Mouse (Mus musculus) heart, adult 2 months (tissue): ENCODE measurements around the gene Serpinf1. TPM values are rescaled to one million over a fixed set of nuclear protein-coding genes. Genes with fewer than 3 reads are reported as not detected.

Experiments used
- DNase-seq, 2 experiments: peaks; one replicate each; pipeline ENCODE4 v3.0.0; 2021
- H3K27ac ChIP-seq: fragments of 200-600 bp; 2 replicates; pipeline ENCODE4 v1.8.1; 2022
- H3K27me3 ChIP-seq: fragments of 200-500 bp; 2 replicates; pipeline ENCODE4 v1.6.1; 2012; ENCODE audit warnings: mild to moderate bottlenecking, low read length, inconsistent platforms, mixed read lengths; ENCODE audit not compliant: control insufficient read depth, insufficient read depth
- H3K36me3 ChIP-seq: fragments of 200-500 bp; 2 replicates; pipeline ENCODE4 v1.6.1; 2012; ENCODE audit warnings: low read length, inconsistent platforms; ENCODE audit not compliant: control insufficient read depth, insufficient read depth
- H3K4me1 ChIP-seq: fragments of 200-500 bp; 2 replicates; pipeline ENCODE4 v1.6.1; 2011; ENCODE audit warnings: low read length; ENCODE audit not compliant: control insufficient read depth, insufficient read depth
- H3K4me3 ChIP-seq: fragments of 200-600 bp; 2 replicates; pipeline ENCODE4 v1.8.1; 2022
- H3K79me2 ChIP-seq: fragments of 200-500 bp; replicated peaks from 2 replicates; pipeline ENCODE4 v1.6.1; 2012; ENCODE audit warnings: mild to moderate bottlenecking, inconsistent platforms, low read length, moderate library complexity, mixed read lengths; ENCODE audit not compliant: control insufficient read depth, insufficient read depth
- H3K9ac ChIP-seq: fragments of 200-500 bp; 2 replicates; pipeline ENCODE4 v1.6.1; 2012; ENCODE audit warnings: low read depth, mild to moderate bottlenecking, control low read depth, inconsistent platforms, low read length, mixed read lengths
- CTCF ChIP-seq: fragments of 200-600 bp; IDR thresholded peaks from 2 replicates; pipeline ENCODE4 v1.8.1; 2022; ENCODE audit warnings: antibody characterized with exemption, mild to moderate bottlenecking, moderate library complexity
- EP300 ChIP-seq: fragments of 200-500 bp; IDR thresholded peaks from 2 replicates; pipeline ENCODE4 v1.6.1; 2011; ENCODE audit warnings: low read depth, low read length, control low read depth; ENCODE audit not compliant: insufficient read depth
- POLR2A ChIP-seq: fragments of 200-500 bp; IDR thresholded peaks from 2 replicates; pipeline ENCODE4 v1.6.1; 2011; ENCODE audit warnings: mild to moderate bottlenecking, low read depth, low read length, control low read depth; ENCODE audit not compliant: insufficient read depth
- WGBS: fragments of 180-500 bp; shearing (Covaris S2); methylation state at CpG from one replicate; pipeline ENCODE4 v1.1.7; 2018; 5-methylcytosine and 5-hydroxymethylcytosine counted together
- intact Hi-C: fragments of 180-260 bp; cut with DNase I; formaldehyde crosslinking; loops from one replicate; pipeline ENCODE4 v1.15.1; 2025
- polyA plus RNA-seq: library from polyadenylated mRNA; depleted of rRNA; stranded (reverse); fragments of >200 nt; gene quantifications from 2 replicates; pipeline ENCODE4 v1.2.3, GENCODE M21; 2012
- total RNA-seq, 2 experiments: library from RNA; stranded (reverse); gene quantifications; 2 replicates each; pipeline ENCODE4 v1.2.3; 2021

The Serpinf1 gene
- total and polyA plus RNA-seq, 3 experiments, result 17.4 to 84.5 (median 28.5) TPM

GRCm38 (mm10) chr11:75449695-75450094 lies 27.2 kb upstream of the Serpinf1 start:
- peak in 1 of 2 experiments; percentile 17 for DNase-seq
- peaks cover 2% of the 10 kb centered on the region for H3K4me1 ChIP-seq
- TF ChIP-seq CTCF, result no peak
- no peak for TF ChIP-seq EP300
- TF ChIP-seq POLR2A, result no peak
- intact Hi-C loops, result no loop called here
- H3K27me3 ChIP-seq, result no peaks in the 10 kb centered on the region
- H3K79me2 ChIP-seq, result 0 out of 2 replicates have a peak, but pooled peaks cover 1% of the 10 kb centered on the region
- H3K36me3 ChIP-seq, result no peaks in the 10 kb centered on the region
- 69% methylated on average over 7 of the region's 7 CpGs for WGBS
- no peak overlapping the region for H3K4me3 ChIP-seq
- no peak overlapping the region for H3K9ac ChIP-seq
- H3K27ac ChIP-seq, result no peak overlapping the region

DNA sequence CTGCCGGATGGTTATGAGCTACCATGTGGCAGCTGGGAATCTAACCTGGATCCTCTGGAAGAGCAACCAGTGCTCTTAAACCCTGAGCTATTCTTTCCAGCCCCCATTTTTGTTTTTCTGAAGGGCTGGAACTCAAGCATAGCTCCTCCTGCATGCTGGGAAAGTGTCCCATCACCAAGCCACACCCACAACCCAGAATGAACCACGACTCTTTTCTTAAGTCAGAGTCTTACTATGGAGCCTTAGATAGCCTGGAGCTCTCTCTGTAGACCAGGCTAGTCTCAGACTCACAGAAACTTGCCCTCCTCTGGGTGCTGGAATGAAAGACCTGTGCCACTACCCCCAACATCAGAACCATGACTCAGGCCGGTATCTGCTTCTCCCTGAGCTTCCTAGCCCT lies 26.1 kb upstream of the Serpinf1 start:
- Histone ChIP-seq H3K36me3 (no peaks in the 10 kb centered on the region), H3K79me2 (0 out of 2 replicates have a peak, but pooled peaks cover 1% of the 10 kb centered on the region), H3K27ac (no peak overlapping the region), H3K4me3 (no peak overlapping the region), H3K9ac (no peak overlapping the region), H3K27me3 (no peaks in the 10 kb centered on the region), H3K4me1 (no peaks in the 10 kb centered on the region; the same call in 1 of the 2 replicates)
- no peak for TF ChIP-seq CTCF
- no peak for TF ChIP-seq EP300
- TF ChIP-seq POLR2A, result no peak
- WGBS, result 63% methylated on average over 3 of the region's 3 CpGs
- no peak for DNase-seq
- intact Hi-C loops, result no loop called here

- no peaks in the 10 kb centered on the region for H3K79me2 ChIP-seq
- H3K27me3 ChIP-seq, result no peaks in the 10 kb centered on the region
- no peak overlapping the region for H3K27ac ChIP-seq
- 86% methylated on average over 8 of the region's 8 CpGs for WGBS
- H3K4me1 ChIP-seq, result no peaks in the 10 kb centered on the region
- intact Hi-C loops, result no loop called here
- no peak overlapping the region for H3K4me3 ChIP-seq
- H3K9ac ChIP-seq, result no peak overlapping the region
- no peak for TF ChIP-seq EP300
- no peak for TF ChIP-seq POLR2A
- no peak for TF ChIP-seq CTCF
- DNase-seq, result no peak
- H3K36me3 ChIP-seq, result no peaks in the 10 kb centered on the region
Measured at GRCm38 (mm10) chr11:75443711-75444110, 21.2 kb upstream of the Serpinf1 start.

DNA sequence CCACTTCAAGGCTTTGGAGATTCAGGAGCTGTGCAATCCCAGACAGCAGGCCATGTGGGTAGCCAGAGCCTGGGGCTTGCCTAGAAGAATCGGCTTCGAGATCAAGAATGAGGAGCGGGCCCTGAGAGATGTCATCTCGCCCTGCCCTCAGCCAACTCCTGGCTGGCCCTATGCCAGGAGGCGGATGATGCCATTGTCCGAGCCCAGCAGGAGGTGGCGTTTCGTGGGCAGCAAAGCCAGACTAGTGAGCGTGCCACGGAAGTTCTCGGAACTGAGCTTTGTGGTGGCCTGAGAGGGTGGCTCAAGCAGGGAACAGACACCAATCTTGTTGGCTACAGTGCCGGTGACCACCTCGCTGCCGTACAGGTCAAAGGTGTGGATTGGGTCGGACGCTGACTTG lies 19.1 kb upstream of the Serpinf1 start:
- H3K27ac ChIP-seq, result no peak overlapping the region
- WGBS, result 83% methylated on average over 16 of the region's 16 CpGs
- no peak for TF ChIP-seq EP300
- H3K27me3 ChIP-seq, result no peaks in the 10 kb centered on the region
- H3K9ac ChIP-seq, result no peak overlapping the region
- intact Hi-C loops, result no loop called here
- H3K79me2 ChIP-seq, result no peaks in the 10 kb centered on the region
- DNase-seq, result no peak
- H3K4me3 ChIP-seq, result no peak overlapping the region
- no peaks in the 10 kb centered on the region for H3K4me1 ChIP-seq
- H3K36me3 ChIP-seq, result no peaks in the 10 kb centered on the region

DNA sequence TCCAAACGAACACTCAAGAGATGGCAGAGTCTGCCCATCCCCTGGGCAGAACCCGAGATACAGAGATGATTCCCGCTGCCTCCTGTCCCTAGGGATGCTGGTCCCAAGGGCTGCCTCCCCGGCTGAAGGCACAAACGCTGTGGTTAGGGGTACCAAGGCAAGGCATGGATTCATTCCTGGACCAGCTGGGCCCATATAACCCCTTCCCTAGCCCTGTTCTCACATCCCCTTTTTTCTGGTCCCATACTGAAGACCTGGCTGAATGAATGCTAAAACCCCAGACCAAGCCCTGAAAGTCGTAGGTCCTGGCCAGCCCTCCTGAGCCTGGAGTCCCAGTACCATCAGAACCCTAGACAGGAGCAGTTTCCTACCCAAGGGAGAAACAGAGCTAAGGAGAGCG lies 18.5 kb upstream of the Serpinf1 start:
- 84% methylated on average over 7 of the region's 7 CpGs for WGBS

GRCm38 (mm10) chr11:75439951-75440350 lies 17.4 kb upstream of the Serpinf1 start:
- WGBS, result 90% methylated on average over 3 of the region's 3 CpGs
- H3K36me3 ChIP-seq, result no peaks in the 10 kb centered on the region
- TF ChIP-seq CTCF, result no peak
- no peak for TF ChIP-seq POLR2A
- TF ChIP-seq EP300, result no peak
- intact Hi-C loops, result no loop called here
- H3K4me3 ChIP-seq, result no peak overlapping the region
- DNase-seq, result no peak
- H3K9ac ChIP-seq, result no peak overlapping the region
- H3K79me2 ChIP-seq, result no peaks in the 10 kb centered on the region
- H3K4me1 ChIP-seq, result no peaks in the 10 kb centered on the region
- no peaks in the 10 kb centered on the region for H3K27me3 ChIP-seq
- H3K27ac ChIP-seq, result no peak overlapping the region

More for the DNA sequence above, 18.5 kb upstream of the Serpinf1 start:
- Histone ChIP-seq H3K36me3 (no peaks in the 10 kb centered on the region), H3K4me3 (no peak overlapping the region), H3K9ac (no peak overlapping the region), H3K4me1 (no peaks in the 10 kb centered on the region), H3K27me3 (no peaks in the 10 kb centered on the region), H3K79me2 (no peaks in the 10 kb centered on the region), H3K27ac (no peak overlapping the region)
- no peak for DNase-seq
- intact Hi-C loops, result no loop called here
- TF ChIP-seq CTCF (no peak), EP300 (no peak), POLR2A (no peak)
